In genomic region chr4:139130701-139131549, GRCm38 (mm10) we compare ENCODE assay signal across 8 mouse cellular contexts. TPM values are rescaled to one million over a fixed set of nuclear protein-coding genes. Genes with fewer than 3 reads are reported as not detected.
A peak's percentile ranks its signal among the peaks of the same experiment; 100 is the strongest.
DNase-seq lines count a peak whose midpoint lies in the region; ATAC-seq and TF ChIP-seq lines count a peak whose summit lies in the region.

Gene Minos1 (minus strand): TSS chr4:139131113.

- TF ChIP-seq POLR2A in heart, adult 2 months (IDR thresholded peaks at IDR 0.05; ENCODE audit: insufficient read depth, low read depth, low read length), result peak; percentile 89

- H3K9ac ChIP-seq in embryonic facial prominence, embryonic 14.5 days (ENCODE audit: low read depth, low read length), result peak within 1 kb of the TSS; percentile 97
- H3K9ac ChIP-seq in heart, adult 2 months (ENCODE audit: low read depth, low read length), result peak within 1 kb of the TSS; percentile 91
- H3K9ac ChIP-seq in limb, embryonic 13.5 days, result peak within 1 kb of the TSS; percentile 95
- H3K9ac ChIP-seq in midbrain, embryonic 16.5 days (ENCODE audit: low read depth, low read length), result peak within 1 kb of the TSS; percentile 98

- ATAC-seq in embryonic facial prominence, embryonic 14.5 days (ENCODE audit: low read depth), result peak; percentile 99
- peak; percentile 96 for ATAC-seq in limb, embryonic 13.5 days (ENCODE audit: low FRiP score, low read depth)
- ATAC-seq in midbrain, embryonic 16.5 days, result peak; percentile 98

- no peaks in the 10 kb centered on the region for H3K27me3 ChIP-seq in embryonic facial prominence, embryonic 14.5 days (replicated peaks; ENCODE audit: control insufficient read depth, insufficient read depth, low read length)
- H3K27me3 ChIP-seq in heart, adult 2 months (ENCODE audit: control insufficient read depth, insufficient read depth, low read length), result no peaks in the 10 kb centered on the region
- H3K27me3 ChIP-seq in limb, embryonic 13.5 days, result no peaks in the 10 kb centered on the region
- H3K27me3 ChIP-seq in midbrain, embryonic 16.5 days (ENCODE audit: control insufficient read depth, insufficient read depth, low read depth, low read length), result no peaks in the 10 kb centered on the region

- H3K4me1 ChIP-seq in embryonic facial prominence, embryonic 14.5 days (ENCODE audit: control insufficient read depth, insufficient read depth, low read length), result peaks cover 8% of the 10 kb centered on the region; the same call in 1 of the 2 replicates
- H3K4me1 ChIP-seq in heart, adult 2 months (ENCODE audit: control insufficient read depth, insufficient read depth, low read length), result peaks cover 6% of the 10 kb centered on the region
- H3K4me1 ChIP-seq in limb, embryonic 13.5 days, result peaks cover 25% of the 10 kb centered on the region
- H3K4me1 ChIP-seq in midbrain, embryonic 16.5 days (ENCODE audit: control insufficient read depth, insufficient read depth, low read length), result peaks cover 29% of the 10 kb centered on the region

- H3K4me2 ChIP-seq in embryonic facial prominence, embryonic 14.5 days (ENCODE audit: low read depth, low read length), result peak within 1 kb of the TSS; percentile 92
- H3K4me2 ChIP-seq in limb, embryonic 13.5 days (replicated peaks), result peak within 1 kb of the TSS; percentile 92
- peak within 1 kb of the TSS; percentile 95 for H3K4me2 ChIP-seq in midbrain, embryonic 16.5 days (ENCODE audit: low read length)

- WGBS in embryonic facial prominence, embryonic 14.5 days, result under 1% methylated on average over 46 of the region's 63 CpGs
- WGBS in heart, adult 2 months, result under 1% methylated on average over 62 of the region's 63 CpGs
- WGBS in limb, embryonic 13.5 days, result under 1% methylated on average over 63 of the region's 63 CpGs
- under 1% methylated on average over 63 of the region's 63 CpGs for WGBS in midbrain, embryonic 16.5 days

- peak; percentile 98 for DNase-seq in 3T3-L1 (ENCODE audit: low read depth, low spot score)
- peak; percentile 93 to 95 for DNase-seq in adrenal gland, postnatal 4 days (ENCODE audit: low spot score in 2 of 2)
- peak; percentile 99 for DNase-seq in embryonic facial prominence, embryonic 14.5 days (ENCODE audit: low spot score)
- DNase-seq in heart, adult 2 months, result peak; percentile 97 to 98
- DNase-seq in kidney, adult 8-10 months, result peak; percentile 99
- peak; percentile 96 to 98 for DNase-seq in spleen, postnatal 10 days (ENCODE audit: low spot score in 2 of 2)

- peaks cover 15% of the 10 kb centered on the region for H3K79me2 ChIP-seq in heart, adult 2 months (replicated peaks; ENCODE audit: control insufficient read depth, insufficient read depth, low read length)

- H3K9me3 ChIP-seq in embryonic facial prominence, embryonic 14.5 days (ENCODE audit: control insufficient read depth, low read length), result peaks cover 6% of the 10 kb centered on the region; the same call in 1 of the 2 replicates
- H3K9me3 ChIP-seq in limb, embryonic 13.5 days, result peaks cover 6% of the 10 kb centered on the region; the same call in 1 of the 2 replicates
- no peaks in the 10 kb centered on the region for H3K9me3 ChIP-seq in midbrain, embryonic 16.5 days (replicated peaks; ENCODE audit: control insufficient read depth, low read length, poor library complexity, severe bottlenecking)

- H3K27ac ChIP-seq in embryonic facial prominence, embryonic 14.5 days (replicated peaks; ENCODE audit: low read depth, low read length), result peak within 1 kb of the TSS; percentile 91
- peak within 1 kb of the TSS; percentile 94 for H3K27ac ChIP-seq in heart, adult 2 months
- peak within 1 kb of the TSS; percentile 85 for H3K27ac ChIP-seq in limb, embryonic 13.5 days
- peak within 1 kb of the TSS; percentile 87 for H3K27ac ChIP-seq in midbrain, embryonic 16.5 days (ENCODE audit: low read length)

- intact Hi-C loops in heart, adult 2 months (cut with DNase I), result loop anchor here (1.0 to 5.0 kb wide), 2 partner anchors 62 to 214 kb away; no protein-coding TSS in a partner anchor

- no peaks in the 10 kb centered on the region for H3K36me3 ChIP-seq in embryonic facial prominence, embryonic 14.5 days (ENCODE audit: control insufficient read depth, insufficient read depth, low read length)
- peaks cover 5% of the 10 kb centered on the region for H3K36me3 ChIP-seq in heart, adult 2 months (ENCODE audit: control insufficient read depth, insufficient read depth, low read length)
- peaks cover 9% of the 10 kb centered on the region for H3K36me3 ChIP-seq in limb, embryonic 13.5 days
- H3K36me3 ChIP-seq in midbrain, embryonic 16.5 days (ENCODE audit: control insufficient read depth, insufficient read depth, low read length), result no peaks in the 10 kb centered on the region

- no peak for TF ChIP-seq CTCF in heart, adult 2 months (IDR thresholded peaks at IDR 0.05)

- TF ChIP-seq EP300 in heart, adult 2 months (IDR thresholded peaks at IDR 0.05; ENCODE audit: insufficient read depth, low read depth, low read length), result peak; percentile 44; the same call in 1 of the 2 replicates

- H3K4me3 ChIP-seq in embryonic facial prominence, embryonic 14.5 days (ENCODE audit: low read depth, low read length), result peak within 1 kb of the TSS; percentile 98
- H3K4me3 ChIP-seq in heart, adult 2 months, result peak within 1 kb of the TSS; percentile 94
- H3K4me3 ChIP-seq in limb, embryonic 13.5 days, result peak within 1 kb of the TSS; percentile 93
- peak within 1 kb of the TSS; percentile 99 for H3K4me3 ChIP-seq in midbrain, embryonic 16.5 days (ENCODE audit: low read depth, low read length)

RNA-seq across cellular contexts. Expression of gene Minos1, which starts in this region (rescaled TPM):
- 100 to 1,000 TPM; 352 to 357 TPM for total RNA-seq in adrenal gland, postnatal 4 days (2021)
- polyA plus RNA-seq in embryonic facial prominence, embryonic 14.5 days (2014; fragmentation: Nextera tagmentation; extraction: Ambion mirVana), result 468 and 555 TPM in 2 replicates
- total RNA-seq in heart, adult 2 months (2021), result 100 to 1,000 TPM; 586 to 660 TPM
- 203 and 282 TPM in 2 replicates for polyA plus RNA-seq in heart, adult 2 months (2012; rRNA removed)
- polyA plus RNA-seq in limb, embryonic 13.5 days (2015; fragmentation: Nextera tagmentation; extraction: Ambion mirVana), result 441 and 454 TPM in 2 replicates
- 337 and 343 TPM in 2 replicates for polyA plus RNA-seq in midbrain, embryonic 16.5 days (2015; fragmentation: Nextera tagmentation; extraction: Ambion mirVana)

Comparison
In these comparisons a context has a peak if more than half of its experiments do, and no peak if none do; other contexts are left out.
1. Peak in every context shown above with its lines: DNase-seq, ATAC-seq, H3K4me3 ChIP-seq and H3K27ac ChIP-seq.